Mouse (Mus musculus) liver, embryonic 14.5 days (tissue): ENCODE measurements around the gene Smurf2. TPM values are rescaled to one million over a fixed set of nuclear protein-coding genes. Genes with fewer than 3 reads are reported as not detected.
"Not testable (repeated sequence)": the region's sequence is repeated elsewhere in the genome, so short reads cannot be mapped to it uniquely, and the experiment has no call there.

Experiments used
- ATAC-seq: fragments of 200-750 bp; cut with Nextera tagmentation; 2 replicates; pipeline ENCODE4 v1.8.0; 2017; ENCODE audit warnings: moderate number of reproducible peaks, mild to moderate bottlenecking, moderate library complexity; ENCODE audit not compliant: insufficient read depth
- DNase-seq, 3 experiments: peaks; one replicate each; pipeline ENCODE4 v3.0.0-alpha.2; 2012 to 2013; ENCODE audit warnings: low read depth in 3 of 3, low spot score in 3 of 3
- H3K27ac ChIP-seq: fragments of 300-500 bp; sonication (generic); 2 replicates; pipeline ENCODE4 v1.5.1; 2014; ENCODE audit warnings: moderate library complexity, mild to moderate bottlenecking, control low read depth, inconsistent platforms
- H3K27me3 ChIP-seq: fragments of 300-500 bp; sonication (generic); 2 replicates; pipeline ENCODE4 v1.6.1; 2014; ENCODE audit warnings: mild to moderate bottlenecking, low read length, moderate library complexity; ENCODE audit not compliant: control insufficient read depth, insufficient read depth
- H3K36me3 ChIP-seq: fragments of 300-500 bp; sonication (generic); replicated peaks from 2 replicates; pipeline ENCODE4 v1.6.1; 2014; ENCODE audit warnings: low read depth; ENCODE audit not compliant: control insufficient read depth, insufficient read depth
- H3K4me1 ChIP-seq, 2 experiments: fragments of 200-500 bp in 1 of 2; fragments of 300-500 bp in 1 of 2; sonication (generic) in 1 of 2; replicated peaks; 2 replicates each; pipeline ENCODE4 v1.6.1; 2012 to 2014; ENCODE audit warnings: antibody characterized with exemption in 1 of 2, inconsistent platforms in 1 of 2, low read length in 1 of 2; ENCODE audit not compliant: control insufficient read depth in 2 of 2, insufficient read depth in 2 of 2
- H3K4me2 ChIP-seq: fragments of 300-500 bp; sonication (generic); 2 replicates; pipeline ENCODE4 v1.6.1; 2014; ENCODE audit warnings: low read depth, mild to moderate bottlenecking, control low read depth, moderate library complexity
- H3K4me3 ChIP-seq, 2 experiments: fragments of 200-500 bp in 1 of 2; fragments of 300-500 bp in 1 of 2; sonication (generic) in 1 of 2; 2 replicates each; pipeline ENCODE4 v1.5.1; 2012 to 2014; ENCODE audit warnings: low read depth in 2 of 2, low read length in 2 of 2, mild to moderate bottlenecking in 2 of 2, control low read depth in 1 of 2, inconsistent platforms in 1 of 2, moderate library complexity in 1 of 2; ENCODE audit not compliant: insufficient read depth in 1 of 2
- H3K9ac ChIP-seq: fragments of 300-500 bp; sonication (generic); replicated peaks from 2 replicates; pipeline ENCODE4 v1.6.1; 2014; ENCODE audit warnings: mild to moderate bottlenecking, control low read depth, moderate library complexity
- H3K9me3 ChIP-seq: fragments of 300-500 bp; sonication (generic); 2 replicates; pipeline ENCODE4 v1.6.1; 2016; ENCODE audit warnings: low read length, mixed read lengths; ENCODE audit not compliant: control insufficient read depth
- CTCF ChIP-seq: IDR thresholded peaks from 2 replicates; pipeline ENCODE4 v1.5.1; 2016; ENCODE audit warnings: antibody characterized with exemption, low read depth, control low read depth
- EP300 ChIP-seq: IDR thresholded peaks from 2 replicates; pipeline ENCODE4 v1.6.1; 2016; ENCODE audit warnings: antibody characterized with exemption, low read depth
- WGBS: fragments of 180-500 bp; shearing (Covaris S2); extraction: QIAGEN DNeasy Blood & Tissue Kit; methylation state at CpG from one replicate; pipeline ENCODE4 v1.1.7; 2014; ENCODE audit not compliant: insufficient replicate concordance; 5-methylcytosine and 5-hydroxymethylcytosine counted together
- polyA plus RNA-seq, 2 experiments: library from polyadenylated mRNA; depleted of rRNA in 1 of 2; stranded (reverse) in 1 of 2; unstranded in 1 of 2; fragments of >200 nt; fragmentation: Nextera tagmentation in 1 of 2; extraction: Ambion mirVana in 1 of 2; gene quantifications; 2 replicates each; pipeline versions ENCODE4 v1.2.1 to v1.2.3; 2012 to 2014

Gene Smurf2
- polyA plus RNA-seq, 2 experiments: 3.2 to 3.8 TPM

- no peak for ATAC-seq
- no peak for DNase-seq
- Histone ChIP-seq H3K4me2 (no peak overlapping the region), H3K36me3 (peaks cover 46% of the 10 kb centered on the region), H3K9me3 (no peaks in the 10 kb centered on the region), H3K4me1 (peaks cover 0 to 2% of the 10 kb centered on the region in 2 experiments; a peak in 1 of 4 replicates), H3K4me3 (no peak overlapping the region), H3K27me3 (no peaks in the 10 kb centered on the region), H3K9ac (no peak overlapping the region), H3K27ac (no peak overlapping the region)
- no peak for TF ChIP-seq CTCF
- WGBS: 73% methylated on average over 2 of the region's 2 CpGs
These were observed 104.8 kb downstream of the Smurf2 start for GRCm38 (mm10) chr11:106815761-106816160.

- Histone ChIP-seq H3K9ac (no peak overlapping the region), H3K27ac (no peak overlapping the region), H3K9me3 (no peaks in the 10 kb centered on the region), H3K4me1 (peaks cover 0 to 2% of the 10 kb centered on the region in 2 experiments; a peak in 1 of 4 replicates), H3K4me2 (no peak overlapping the region), H3K27me3 (no peaks in the 10 kb centered on the region), H3K4me3 (no peak overlapping the region), H3K36me3 (peaks cover 46% of the 10 kb centered on the region)
- DNase-seq (no peak), ATAC-seq (no peak)
- WGBS: 94% methylated on average over 2 of the region's 2 CpGs
- TF ChIP-seq CTCF (no peak), EP300 (no peak)
These were observed 105.2 kb downstream of the Smurf2 start for GRCm38 (mm10) chr11:106815331-106815730.

GRCm38 (mm10) chr11:106814601-106815320, 105.8 kb downstream of the Smurf2 start:
- no peak for DNase-seq
- H3K4me2 ChIP-seq: no peak overlapping the region
- H3K9ac ChIP-seq: no peak overlapping the region
- 82% methylated on average over 14 of the region's 14 CpGs for WGBS
- peaks cover 46% of the 10 kb centered on the region for H3K36me3 ChIP-seq
- peaks cover 0 to 2% of the 10 kb centered on the region in 2 experiments; a peak in 1 of 4 replicates for H3K4me1 ChIP-seq
- H3K27me3 ChIP-seq: no peaks in the 10 kb centered on the region
- TF ChIP-seq CTCF: no peak
- TF ChIP-seq EP300: no peak
- no peak overlapping the region for H3K4me3 ChIP-seq
- no peaks in the 10 kb centered on the region for H3K9me3 ChIP-seq
- H3K27ac ChIP-seq: no peak overlapping the region
- ATAC-seq: no peak

GRCm38 (mm10) chr11:106812410-106813136, 107.9 kb downstream of the Smurf2 start:
- ATAC-seq (peak; percentile 50; the same call in 1 of the 2 replicates), DNase-seq (peak in 1 of 3 experiments; percentile 20)
- peaks cover 47% of the 10 kb centered on the region for H3K36me3 ChIP-seq
- H3K27me3 ChIP-seq: no peaks in the 10 kb centered on the region
- no peak overlapping the region for H3K27ac ChIP-seq
- TF ChIP-seq CTCF (no peak), EP300 (no peak)
- 70% methylated on average over 7 of the region's 7 CpGs for WGBS
- no peak overlapping the region for H3K4me2 ChIP-seq
- peaks cover 0 to 2% of the 10 kb centered on the region in 2 experiments; a peak in 1 of 4 replicates for H3K4me1 ChIP-seq
- H3K9ac ChIP-seq: no peak overlapping the region
- H3K4me3 ChIP-seq: no peak overlapping the region
- no peaks in the 10 kb centered on the region for H3K9me3 ChIP-seq

- not testable (repeated sequence) for H3K9me3 ChIP-seq, ATAC-seq, DNase-seq, H3K4me3 ChIP-seq, H3K27ac ChIP-seq, H3K27me3 ChIP-seq, H3K9ac ChIP-seq, H3K4me1 ChIP-seq, H3K4me2 ChIP-seq
- peaks cover 24% of the 10 kb centered on the region for H3K36me3 ChIP-seq
- 88% methylated on average over 1 of the region's 1 CpGs for WGBS
These were observed 113.1 kb downstream of the Smurf2 start for GRCm38 (mm10) chr11:106807442-106807841.
